Mouse (Mus musculus) right cerebral cortex, postnatal 10 days (tissue): ENCODE data around the gene 4931406C07Rik.

Source experiments
- DNase-seq, 2 experiments: peaks; one replicate each; pipeline ENCODE4 v3.0.0; 2021; ENCODE audit warnings: low spot score in 2 of 2

Gene 4931406C07Rik

DNA sequence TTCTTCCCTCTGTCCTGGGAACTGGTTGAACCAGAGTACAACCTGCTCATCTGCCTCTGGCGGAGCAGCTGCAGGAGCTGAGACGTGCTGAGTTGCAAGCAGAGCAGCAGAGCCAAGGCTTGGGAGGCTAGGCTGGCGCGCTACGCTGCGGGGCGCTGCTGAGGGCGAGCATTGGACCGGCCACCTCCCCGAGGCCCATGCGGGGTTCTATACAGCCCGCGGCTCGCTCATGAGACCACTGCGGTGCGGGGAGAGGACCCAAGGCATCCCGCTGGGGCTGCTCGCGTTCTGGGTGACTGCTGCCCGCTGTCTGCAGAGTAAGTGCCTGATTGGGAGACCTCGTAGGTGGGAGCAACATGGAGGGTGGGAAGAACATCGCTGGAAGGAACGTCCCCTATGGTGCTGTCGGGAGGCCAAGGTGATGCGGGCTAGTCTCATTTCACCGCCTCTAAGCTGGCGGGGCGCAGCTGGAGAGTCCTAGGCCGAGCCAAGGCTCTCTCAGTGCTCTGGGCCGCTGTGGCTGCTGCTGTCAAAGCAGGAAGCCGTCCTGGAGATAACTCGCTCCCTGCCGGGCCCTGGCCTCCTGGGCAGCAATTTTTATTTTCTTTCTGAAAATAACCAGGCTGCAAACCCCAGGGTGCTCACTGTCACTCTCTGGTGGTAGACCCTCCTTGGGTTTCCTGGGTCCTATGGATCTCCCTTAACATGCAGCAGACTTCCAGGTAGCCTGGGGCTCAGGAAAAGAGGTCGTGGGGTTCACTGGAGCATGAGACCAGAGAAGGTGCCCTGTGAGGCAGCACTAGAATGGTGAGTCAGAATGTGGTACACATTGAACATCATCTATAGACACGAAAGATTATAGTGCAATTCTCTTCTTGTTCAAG, 67.0 kb downstream of the 4931406C07Rik start, which contains the start of gene Vstm5:
Vstm5 (plus strand) TSS at position 4 of the 884 bp plus-strand sequence.
- DNase-seq, result peak; percentile 62 to 63

DNA sequence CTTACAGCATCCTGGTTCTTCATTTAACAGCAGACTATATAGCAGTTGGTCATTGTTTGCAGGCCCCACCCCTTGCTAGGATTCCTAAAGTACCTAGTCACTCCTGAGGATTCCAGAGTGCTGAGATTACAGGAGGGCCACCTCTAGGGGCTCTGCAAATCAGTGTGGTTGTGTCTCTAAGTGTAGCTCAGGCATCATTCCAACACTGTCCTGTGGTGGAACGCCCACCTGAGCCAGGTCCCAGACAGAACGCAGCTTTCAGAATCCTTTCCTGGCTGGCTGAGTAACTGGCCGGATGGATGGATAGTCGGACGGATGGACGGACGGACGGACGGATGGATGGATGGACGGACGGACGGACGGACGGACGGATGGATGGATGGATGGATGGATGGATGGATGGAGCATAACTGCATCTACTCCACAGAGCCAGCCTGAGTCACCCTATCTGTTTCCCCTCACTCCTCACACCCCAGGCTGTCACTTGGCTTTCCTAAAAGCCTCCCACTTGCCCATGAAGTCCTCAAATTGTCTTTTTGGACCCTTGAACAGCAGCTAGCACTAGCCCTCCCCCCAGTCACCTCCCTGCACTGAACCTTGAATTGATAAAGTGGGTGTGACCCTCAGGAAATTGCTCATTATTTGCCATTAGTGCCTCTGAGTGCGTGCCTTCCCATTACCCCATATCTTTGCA, 67.8 kb downstream of the 4931406C07Rik start:
- DNase-seq, result peak in 1 of 2 experiments; percentile 24

DNA sequence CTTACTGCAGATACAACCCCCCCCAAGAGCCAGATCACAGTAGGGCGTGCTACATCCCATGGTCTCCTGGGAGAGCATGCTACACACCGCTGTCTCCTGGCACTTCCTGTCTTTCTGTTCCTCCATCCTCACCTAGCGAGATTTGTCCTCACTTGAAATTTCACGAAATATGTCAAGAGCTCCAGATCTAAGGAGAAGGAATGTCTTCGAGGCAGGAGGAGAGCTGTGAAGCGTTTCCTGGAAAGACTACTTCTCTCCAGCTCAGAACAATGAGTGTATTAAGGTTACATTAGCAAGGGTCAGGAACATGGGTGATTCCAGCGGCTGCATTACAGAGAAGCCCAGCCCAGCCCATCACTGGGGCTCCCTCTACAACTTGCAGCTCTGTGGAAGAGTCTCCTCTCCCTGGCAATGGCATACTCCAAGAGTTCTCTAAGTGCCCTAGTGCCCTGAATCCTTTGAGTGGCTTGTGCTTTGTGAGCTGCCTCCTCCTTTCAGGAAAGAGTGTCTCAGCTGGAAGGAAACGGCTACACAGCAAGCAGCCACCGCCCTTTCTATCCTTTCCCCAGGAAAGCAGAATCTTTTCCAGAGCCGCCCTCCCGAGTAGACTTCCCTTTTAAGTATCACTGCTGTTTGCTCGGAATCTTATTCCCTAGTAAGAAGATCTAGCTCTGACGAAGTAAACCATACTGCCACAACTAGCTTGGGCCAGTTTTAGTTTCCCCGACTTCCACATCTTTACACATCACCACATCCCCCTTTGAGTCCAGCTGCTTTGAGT, 68.5 kb downstream of the 4931406C07Rik start:
- no peak for DNase-seq

DNA sequence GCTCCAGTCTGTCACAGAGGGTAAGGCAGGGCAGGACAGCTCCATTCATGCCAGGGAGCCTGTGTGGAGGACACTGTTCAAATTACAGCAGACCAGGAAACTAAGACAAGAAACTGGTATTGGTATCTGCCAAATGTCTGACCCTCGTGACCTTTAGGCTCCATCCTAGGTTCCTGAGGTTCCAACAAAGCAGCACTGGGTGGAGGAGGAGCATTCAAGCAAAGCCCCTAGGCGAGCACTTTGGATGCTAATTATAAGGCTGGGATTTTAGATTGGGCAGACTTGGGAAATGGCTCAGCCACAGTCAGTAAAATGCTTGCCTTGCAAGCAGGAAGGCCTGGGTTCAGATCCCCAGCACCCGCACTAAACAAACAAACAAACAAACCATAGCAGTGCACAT, 70.3 kb downstream of the 4931406C07Rik start:
- no peak for DNase-seq

DNA sequence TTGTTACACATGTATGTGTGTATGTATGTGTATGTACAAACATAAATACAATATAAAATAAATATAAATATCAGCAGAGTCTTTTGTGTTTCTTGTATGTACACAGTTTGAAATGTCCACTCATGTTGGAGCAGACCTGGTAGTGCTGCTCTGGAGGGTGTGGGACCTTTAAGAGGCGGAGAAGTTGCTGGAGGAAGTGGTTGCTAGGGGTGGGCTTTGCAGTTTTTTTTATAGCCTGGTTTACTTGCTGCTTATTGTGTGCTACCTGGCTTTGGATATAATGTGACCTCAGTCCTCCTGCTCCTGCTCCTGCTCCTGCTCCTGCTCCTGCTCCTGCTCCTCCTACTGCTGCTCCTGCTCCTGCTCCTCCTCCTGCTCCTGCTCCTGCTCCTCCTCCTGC, 72.6 kb downstream of the 4931406C07Rik start:
- DNase-seq, result no peak
